Mouse (Mus musculus): ENCODE results near the gene Ssu2. TPM values are rescaled to one million over a fixed set of nuclear protein-coding genes. Genes with fewer than 3 reads are reported as not detected.
A peak's percentile ranks its signal among the peaks of the same experiment; 100 is the strongest.

The Ssu2 gene
- polyA plus RNA-seq, 1 experiment from 2014 or later = 1.1 TPM

DNA sequence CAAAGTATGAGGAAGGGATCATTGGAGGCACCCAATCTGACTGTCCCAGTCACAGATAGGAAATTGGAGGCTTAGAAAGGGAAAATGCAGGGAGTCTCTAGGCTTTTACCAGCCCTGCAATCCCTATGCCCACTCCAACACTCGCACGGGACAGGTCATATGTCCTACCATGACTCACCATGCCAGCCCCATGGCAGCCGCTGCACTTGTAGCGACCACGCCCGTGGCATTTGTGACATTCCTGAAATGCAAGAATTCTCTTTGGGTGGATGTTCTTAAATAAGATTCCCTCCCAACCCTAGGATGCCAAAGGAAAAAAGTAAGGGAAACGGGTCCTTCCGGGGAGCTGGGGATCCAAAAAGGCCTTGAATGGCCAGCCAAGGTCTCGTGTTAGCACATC is 8.8 kb downstream of the Ssu2 start:
- Histone ChIP-seq H3K9me3 (replicated peaks) (no peaks in the 10 kb centered on the region), H3K4me2 (replicated peaks) (no peak overlapping the region), H3K36me3 (no peaks in the 10 kb centered on the region), H3K27me3 (no peaks in the 10 kb centered on the region), H3K4me3 (no peak overlapping the region), H3K4me1 (0 out of 2 replicates have a peak, but pooled peaks cover 7% of the 10 kb centered on the region), H3K9ac (no peak overlapping the region), H3K27ac (no peak overlapping the region)
- ATAC-seq (ENCODE audit: low FRiP score) = no peak
- WGBS = 94% methylated on average over 9 of the region's 9 CpGs

DNA sequence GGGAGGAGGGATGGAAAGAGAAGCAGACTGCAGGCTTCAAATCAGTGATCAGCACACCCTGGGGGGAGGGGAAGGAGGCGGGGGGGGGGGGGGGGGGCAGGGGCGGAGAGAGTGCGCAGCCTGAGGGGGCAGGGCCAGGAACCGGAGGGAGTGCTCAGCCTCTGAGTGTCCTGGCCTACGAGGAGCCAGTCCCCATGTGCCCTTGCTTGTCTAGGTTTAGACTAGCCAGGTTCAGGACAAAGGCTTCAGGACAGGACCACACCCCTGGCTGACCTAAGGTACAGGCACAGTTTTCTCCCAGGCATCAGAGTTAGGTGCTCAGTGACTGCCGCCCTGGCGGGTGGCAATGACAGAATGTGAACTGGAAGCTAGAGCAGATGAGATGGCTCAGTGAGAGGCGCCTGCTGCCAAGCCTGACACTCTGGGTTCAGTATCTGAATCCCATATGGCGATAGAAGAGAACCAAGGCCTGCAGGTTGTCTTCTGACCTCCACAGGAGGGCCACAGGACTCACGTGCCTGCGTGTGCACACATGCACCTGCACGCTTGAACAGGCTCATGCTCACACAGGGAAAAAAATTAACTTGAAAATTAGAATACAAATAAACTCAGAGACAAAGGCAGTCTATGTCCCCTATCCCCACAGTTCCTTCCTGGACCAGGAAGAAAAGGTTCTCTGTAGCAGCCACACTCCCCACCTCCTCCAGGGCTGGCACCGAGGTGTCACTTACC is 12.0 kb downstream of the Ssu2 start:
- no peak overlapping the region for H3K4me2 ChIP-seq (replicated peaks)
- H3K27ac ChIP-seq = no peak overlapping the region
- H3K27me3 ChIP-seq = no peaks in the 10 kb centered on the region
- 0 out of 2 replicates have a peak, but pooled peaks cover 7% of the 10 kb centered on the region for H3K4me1 ChIP-seq
- H3K4me3 ChIP-seq = no peak overlapping the region
- no peak overlapping the region for H3K9ac ChIP-seq
- ATAC-seq (ENCODE audit: low FRiP score) = no peak
- H3K9me3 ChIP-seq (replicated peaks) = no peaks in the 10 kb centered on the region
- no peaks in the 10 kb centered on the region for H3K36me3 ChIP-seq
- WGBS = 59% methylated on average over 11 of the region's 13 CpGs

DNA sequence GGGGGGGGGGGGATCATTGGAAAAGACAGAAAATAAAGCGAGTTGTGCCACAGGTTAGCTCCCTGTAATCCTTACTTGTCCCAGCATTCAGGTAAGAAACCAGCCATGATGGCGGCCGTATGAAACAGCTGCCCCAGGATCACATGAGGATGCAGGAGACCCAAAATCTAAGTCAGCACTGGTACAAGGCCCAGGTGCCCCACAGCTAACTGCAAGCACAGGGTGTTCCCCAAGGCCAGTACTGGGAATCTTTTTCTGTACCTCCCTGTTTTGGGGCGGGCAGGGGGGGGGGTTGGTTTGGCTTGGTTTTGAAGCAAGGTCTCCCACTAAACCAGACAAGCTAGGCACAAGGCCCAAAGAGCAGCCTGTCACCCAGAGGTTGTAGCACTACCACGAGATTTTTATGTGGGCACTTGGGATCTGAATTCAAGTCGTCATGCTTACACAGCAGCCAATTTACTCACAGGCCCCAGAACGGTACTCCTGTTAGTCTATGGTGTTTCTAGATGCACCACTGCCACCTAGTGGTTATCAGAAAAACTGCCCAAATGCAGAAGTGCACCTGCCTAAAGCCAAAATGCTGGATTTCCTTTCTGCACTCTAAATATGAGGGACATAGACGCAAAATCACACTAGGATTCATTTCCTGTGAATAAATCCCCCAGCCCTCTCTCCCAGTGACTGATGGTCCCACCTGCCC is 13.8 kb downstream of the Ssu2 start:
- no peak overlapping the region for H3K9ac ChIP-seq
- no peaks in the 10 kb centered on the region for H3K9me3 ChIP-seq (replicated peaks)
- H3K36me3 ChIP-seq = no peaks in the 10 kb centered on the region
- no peak overlapping the region for H3K27ac ChIP-seq
- 0 out of 2 replicates have a peak, but pooled peaks cover 7% of the 10 kb centered on the region for H3K4me1 ChIP-seq
- no peak overlapping the region for H3K4me3 ChIP-seq
- H3K27me3 ChIP-seq = no peaks in the 10 kb centered on the region
- no peak overlapping the region for H3K4me2 ChIP-seq (replicated peaks)
- ATAC-seq (ENCODE audit: low FRiP score) = peak; percentile 57; the same call in 1 of the 2 replicates
- 41% methylated on average over 7 of the region's 8 CpGs for WGBS

DNA sequence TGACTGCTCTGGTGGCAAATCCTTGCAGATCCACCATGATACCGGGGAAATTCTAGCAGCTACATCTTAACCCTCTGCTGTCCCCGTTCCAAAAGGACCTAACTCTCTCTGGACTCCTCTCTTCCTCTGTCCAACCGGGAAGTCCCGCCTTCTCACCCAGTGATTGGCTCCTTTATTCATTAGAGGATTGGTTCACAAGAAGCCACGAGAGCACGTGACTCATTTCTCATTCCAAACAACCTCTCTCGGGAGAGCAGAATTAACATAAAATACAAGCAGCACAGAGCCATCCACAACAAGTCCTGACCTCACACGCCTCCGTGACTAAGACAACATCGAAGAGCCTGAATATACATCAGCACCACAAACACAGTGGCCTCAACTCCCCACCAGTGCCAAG is 22.5 kb downstream of the Ssu2 start:
- 80% methylated on average over 10 of the region's 10 CpGs for WGBS
- no peak for ATAC-seq (ENCODE audit: low FRiP score)
- H3K9ac ChIP-seq = no peak overlapping the region; the same call in 1 of the 2 replicates
- H3K27me3 ChIP-seq = no peaks in the 10 kb centered on the region
- no peak overlapping the region for H3K4me3 ChIP-seq
- no peaks in the 10 kb centered on the region for H3K9me3 ChIP-seq (replicated peaks)
- no peak overlapping the region for H3K27ac ChIP-seq
- H3K4me2 ChIP-seq (replicated peaks) = no peak overlapping the region
- no peaks in the 10 kb centered on the region for H3K4me1 ChIP-seq
- H3K36me3 ChIP-seq = no peaks in the 10 kb centered on the region

DNA sequence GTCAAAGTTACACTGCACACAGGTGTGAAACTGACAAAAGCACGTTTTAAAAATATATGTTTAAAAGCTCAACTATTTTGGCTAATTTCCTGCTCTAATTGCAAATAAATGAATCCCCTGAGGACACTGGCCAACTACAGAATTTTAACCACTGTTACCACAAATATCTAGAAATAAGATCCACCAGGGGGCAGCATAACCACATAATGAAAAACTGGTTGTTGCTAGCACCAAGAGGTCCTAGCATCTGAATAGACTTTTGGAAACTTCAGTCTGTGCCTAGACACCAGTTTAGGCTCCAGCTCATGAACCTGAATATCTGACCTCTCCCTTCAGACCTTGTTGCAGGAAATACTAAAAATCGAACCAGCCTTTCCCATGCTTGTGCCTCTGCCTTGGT is 23.2 kb downstream of the Ssu2 start:
- no peak overlapping the region for H3K4me2 ChIP-seq (replicated peaks)
- WGBS = 51% methylated on average over 2 of the region's 2 CpGs

DNA sequence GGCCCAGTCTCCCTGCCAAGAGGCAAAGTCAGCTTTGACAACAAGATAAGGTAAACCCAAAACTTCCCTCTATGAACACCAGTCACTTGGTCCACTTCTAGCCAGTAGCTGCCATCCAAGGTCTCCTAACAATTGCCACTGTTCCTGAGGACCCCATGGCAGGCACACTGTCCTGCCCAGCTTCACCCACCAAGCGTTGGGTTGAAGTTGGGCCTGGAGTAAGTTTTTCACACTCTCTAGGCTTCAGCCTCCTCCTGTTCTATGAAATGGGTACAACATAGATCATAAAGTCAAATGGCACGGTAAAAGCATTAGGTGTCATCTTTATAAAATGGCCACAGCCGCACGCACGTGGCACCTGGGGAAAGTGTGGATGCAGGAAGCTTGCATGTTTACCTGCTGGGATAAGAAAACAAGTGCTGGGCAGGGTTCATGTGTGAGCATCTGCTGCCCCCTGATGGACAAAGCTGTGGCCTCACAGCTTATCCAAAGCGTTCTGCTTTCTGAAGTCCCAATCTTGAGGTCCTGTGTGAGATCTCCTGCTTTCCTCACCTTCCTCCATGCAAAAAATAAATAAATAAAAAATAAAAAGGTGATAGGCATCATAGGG is 25.4 kb downstream of the Ssu2 start:
- Histone ChIP-seq H3K27ac (no peak overlapping the region), H3K36me3 (no peaks in the 10 kb centered on the region), H3K27me3 (no peaks in the 10 kb centered on the region), H3K4me2 (replicated peaks) (no peak overlapping the region), H3K4me1 (no peaks in the 10 kb centered on the region), H3K9me3 (replicated peaks) (no peaks in the 10 kb centered on the region), H3K9ac (no peak overlapping the region), H3K4me3 (no peak overlapping the region)
- ATAC-seq (ENCODE audit: low FRiP score) = peak; percentile 58
- WGBS = 44% methylated on average over 6 of the region's 6 CpGs

More for the DNA sequence above, 23.2 kb downstream of the Ssu2 start:
- no peak for ATAC-seq (ENCODE audit: low FRiP score)
- Histone ChIP-seq H3K27me3 (no peaks in the 10 kb centered on the region), H3K9ac (no peak overlapping the region), H3K27ac (no peak overlapping the region), H3K4me3 (no peak overlapping the region), H3K9me3 (replicated peaks) (no peaks in the 10 kb centered on the region), H3K36me3 (no peaks in the 10 kb centered on the region), H3K4me1 (no peaks in the 10 kb centered on the region)

DNA sequence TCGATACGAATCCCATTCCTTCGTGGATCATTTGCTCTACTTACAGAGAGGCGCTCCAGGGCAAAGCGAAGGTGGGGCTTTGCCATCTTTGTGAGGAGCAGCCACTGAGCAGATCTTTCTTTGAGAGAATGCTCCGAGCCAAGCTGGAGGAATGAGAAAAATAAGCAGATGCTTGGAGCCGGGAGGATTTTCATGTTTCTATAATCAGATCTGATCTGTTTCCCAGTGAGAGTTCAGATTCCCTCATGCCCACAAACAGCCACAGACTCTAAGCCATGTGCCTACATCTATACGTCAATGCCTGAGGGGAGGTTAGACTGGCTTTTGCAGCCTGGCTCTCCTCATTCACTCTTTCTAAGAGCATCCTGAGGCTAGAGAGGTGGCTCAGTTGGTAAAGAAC is 27.1 kb downstream of the Ssu2 start:
- Histone ChIP-seq H3K27me3 (no peaks in the 10 kb centered on the region), H3K36me3 (no peaks in the 10 kb centered on the region), H3K4me1 (no peaks in the 10 kb centered on the region), H3K4me3 (no peak overlapping the region), H3K4me2 (replicated peaks) (no peak overlapping the region), H3K27ac (no peak overlapping the region), H3K9me3 (replicated peaks) (no peaks in the 10 kb centered on the region), H3K9ac (no peak overlapping the region)
- 75% methylated on average over 8 of the region's 8 CpGs for WGBS
- no peak for ATAC-seq (ENCODE audit: low FRiP score)

DNA sequence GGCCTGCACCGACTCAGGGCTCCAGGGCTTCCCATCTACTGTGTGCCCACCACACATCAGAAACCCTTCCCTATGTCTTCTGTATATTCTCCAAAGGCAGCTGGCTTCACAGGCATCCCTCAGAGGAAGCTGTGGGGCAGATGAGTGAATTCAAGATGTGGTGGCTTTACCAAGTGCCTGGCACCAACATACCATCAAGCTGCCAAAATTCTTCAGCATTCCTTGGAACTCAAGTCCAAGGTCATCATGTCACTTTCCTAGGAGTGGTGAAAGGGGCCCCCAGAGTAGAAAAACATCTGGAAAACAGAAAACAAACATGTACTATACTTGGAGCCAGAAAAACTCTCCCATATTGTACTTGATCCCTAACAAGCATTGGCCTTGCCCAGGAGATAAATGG is 28.5 kb downstream of the Ssu2 start:
- H3K9me3 ChIP-seq (replicated peaks) = no peaks in the 10 kb centered on the region
- no peaks in the 10 kb centered on the region for H3K27me3 ChIP-seq
- ATAC-seq (ENCODE audit: low FRiP score) = no peak
- no peak overlapping the region for H3K4me3 ChIP-seq
- no peak overlapping the region for H3K27ac ChIP-seq
- H3K4me1 ChIP-seq = no peaks in the 10 kb centered on the region
- no peak overlapping the region for H3K4me2 ChIP-seq (replicated peaks)
- 95% methylated on average over 1 of the region's 1 CpGs for WGBS
- no peak overlapping the region for H3K9ac ChIP-seq
- no peaks in the 10 kb centered on the region for H3K36me3 ChIP-seq

DNA sequence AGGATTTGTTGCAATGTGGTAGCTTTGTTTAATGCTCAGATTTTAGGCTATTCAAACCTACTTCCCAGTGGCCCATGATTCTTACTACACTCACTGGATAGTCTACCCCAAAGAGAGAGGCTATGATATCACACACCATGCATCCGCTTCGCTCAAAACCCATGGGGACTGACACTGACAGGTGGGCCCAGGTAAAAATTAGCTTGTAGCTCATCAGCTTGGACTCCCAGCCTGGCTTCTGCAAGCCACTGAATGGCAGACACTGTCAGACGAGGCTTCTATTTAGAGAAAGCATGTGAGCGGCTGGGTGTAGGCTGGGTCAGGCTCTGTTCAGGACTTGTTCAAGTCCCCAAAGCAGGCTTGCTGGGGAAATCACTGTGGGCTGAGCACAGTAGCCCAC is 37.4 kb downstream of the Ssu2 start:
- WGBS = 90% methylated on average over 4 of the region's 4 CpGs
- H3K4me1 ChIP-seq = no peaks in the 10 kb centered on the region
- ATAC-seq (ENCODE audit: low FRiP score) = no peak
- H3K4me2 ChIP-seq (replicated peaks) = no peak overlapping the region
- H3K4me3 ChIP-seq = no peak overlapping the region
- no peak overlapping the region for H3K9ac ChIP-seq
- H3K27ac ChIP-seq = no peak overlapping the region
- H3K9me3 ChIP-seq (replicated peaks) = no peaks in the 10 kb centered on the region
- no peaks in the 10 kb centered on the region for H3K36me3 ChIP-seq
- H3K27me3 ChIP-seq = no peaks in the 10 kb centered on the region

DNA sequence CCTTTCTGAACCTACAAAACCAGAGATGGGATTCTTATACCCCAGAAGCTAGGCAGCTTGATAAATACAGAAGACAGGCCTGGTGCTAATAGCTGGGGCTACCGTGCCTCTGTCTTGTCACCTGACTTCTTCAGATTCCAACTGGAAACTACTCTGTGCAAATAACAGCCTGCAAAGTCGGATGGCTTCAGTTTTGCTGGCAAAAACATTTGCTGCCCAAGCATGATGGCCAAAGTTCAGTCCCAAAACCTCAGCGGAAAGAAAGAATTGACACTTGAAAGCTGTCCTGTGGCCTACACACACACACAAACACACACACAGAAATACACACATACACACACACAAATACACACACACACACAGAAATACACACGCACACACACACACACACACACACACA is 48.8 kb downstream of the Ssu2 start:
- no peak overlapping the region for H3K27ac ChIP-seq
- no peaks in the 10 kb centered on the region for H3K36me3 ChIP-seq
- H3K4me2 ChIP-seq (replicated peaks) = no peak overlapping the region
- no peaks in the 10 kb centered on the region for H3K27me3 ChIP-seq
- H3K9me3 ChIP-seq (replicated peaks) = no peaks in the 10 kb centered on the region
- H3K9ac ChIP-seq = no peak overlapping the region
- ATAC-seq (ENCODE audit: low FRiP score) = no peak
- 85% methylated on average over 4 of the region's 4 CpGs for WGBS
- no peak overlapping the region for H3K4me3 ChIP-seq
- no peaks in the 10 kb centered on the region for H3K4me1 ChIP-seq

DNA sequence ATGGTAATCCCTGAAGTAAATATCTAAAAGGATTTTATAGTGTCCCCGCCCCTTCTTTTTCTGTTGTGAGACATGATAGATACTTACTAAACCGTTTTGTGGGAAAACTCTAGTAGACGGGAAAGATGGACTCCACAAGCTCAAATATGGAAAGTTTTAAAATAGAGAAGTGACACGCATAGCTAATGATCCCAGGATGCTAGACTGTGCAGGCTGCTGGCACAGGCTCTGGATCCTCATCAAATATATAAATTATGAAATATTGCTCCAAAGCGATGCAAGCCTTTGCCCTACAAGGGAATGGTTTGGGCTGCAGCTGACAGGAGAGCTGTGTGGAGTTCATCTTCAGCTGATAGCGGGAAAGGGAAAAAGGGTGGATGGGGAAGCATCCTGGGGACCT is 50.2 kb downstream of the Ssu2 start:
- no peaks in the 10 kb centered on the region for H3K4me1 ChIP-seq
- H3K4me2 ChIP-seq (replicated peaks) = no peak overlapping the region
- no peak overlapping the region for H3K4me3 ChIP-seq
- no peak overlapping the region for H3K9ac ChIP-seq
- H3K9me3 ChIP-seq (replicated peaks) = no peaks in the 10 kb centered on the region
- no peak for ATAC-seq (ENCODE audit: low FRiP score)
- H3K36me3 ChIP-seq = no peaks in the 10 kb centered on the region
- no peak overlapping the region for H3K27ac ChIP-seq
- 92% methylated on average over 6 of the region's 6 CpGs for WGBS
- H3K27me3 ChIP-seq = no peaks in the 10 kb centered on the region

DNA sequence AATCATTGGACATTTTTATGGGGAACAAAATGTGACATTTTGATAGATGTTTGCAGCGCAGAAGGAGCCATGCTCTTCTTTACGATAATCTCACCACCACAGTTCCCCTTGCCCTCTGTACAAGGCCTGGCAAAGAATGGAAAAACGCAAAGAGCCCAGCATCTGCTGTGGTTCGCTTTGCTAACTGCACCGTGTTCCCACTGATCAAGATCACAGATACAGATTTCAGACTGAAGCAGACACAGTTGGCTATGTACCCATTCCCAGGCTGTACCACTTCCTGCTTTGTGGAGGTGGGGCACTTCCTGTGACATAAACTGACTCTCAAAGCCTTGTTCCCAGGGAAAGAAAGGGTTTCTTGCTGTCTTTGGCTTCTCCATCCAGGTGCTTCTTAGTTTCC is 53.9 kb downstream of the Ssu2 start:
- WGBS = 88% methylated on average over 5 of the region's 5 CpGs
- no peak for ATAC-seq (ENCODE audit: low FRiP score)
- Histone ChIP-seq H3K9me3 (replicated peaks) (no peaks in the 10 kb centered on the region), H3K27ac (no peak overlapping the region), H3K4me3 (no peak overlapping the region), H3K4me1 (no peaks in the 10 kb centered on the region), H3K9ac (no peak overlapping the region), H3K4me2 (replicated peaks) (no peak overlapping the region), H3K27me3 (no peaks in the 10 kb centered on the region), H3K36me3 (no peaks in the 10 kb centered on the region)
